Mouse (Mus musculus) left cerebral cortex, adult 6 months (tissue): ENCODE measurements around the gene B430218F22Rik. TPM values are rescaled to one million over a fixed set of nuclear protein-coding genes. Genes with fewer than 3 reads are reported as not detected.

Experiments used
- long read RNA-seq, 2 experiments: library from polyadenylated mRNA; unstranded; transcript quantifications; one replicate each; pipeline ENCODE4 v2.0.0; 2019 to 2020
- polyA plus RNA-seq: library from polyadenylated mRNA; unstranded; fragments of <200 nt; fragmentation: Nextera tagmentation; gene quantifications from 2 replicates; pipeline ENCODE4 v1.2.3, GENCODE M21; 2021

B430218F22Rik gene
- 0.75 and 0.84 TPM in 2 replicates for polyA plus RNA-seq
- long read RNA-seq, experiment 1, result 0 reads
- long read RNA-seq, experiment 2, partial matches to known transcripts, result 0 of 1 reads
- long read RNA-seq, experiment 2, other reads (novel, unspliced or antisense), result 0 of 1 reads

GRCm38 (mm10) chr13:118386511-118387447 lies at the start of gene B430218F22Rik, which contains the start of gene Mrps30:
Gene B430218F22Rik, plus strand, starts transcription at chr13:118386630.
Gene Mrps30, minus strand, starts transcription at chr13:118387252.

Other genes starting within 250 kb of the B430218F22Rik start
- 21.0 and 21.4 TPM in 2 replicates for gene Mrps30, start 622 bp downstream of the B430218F22Rik start, polyA plus RNA-seq